Mouse (Mus musculus) CH12.LX (cell line): ENCODE data around the gene AC129217.1. TPM values are rescaled to one million over a fixed set of nuclear protein-coding genes. Genes with fewer than 3 reads are reported as not detected.
A peak's percentile ranks its signal among the peaks of the same experiment; 100 is the strongest.

Experiments
- DNase-seq: peaks from one replicate; pipeline ENCODE4 v3.0.0-alpha.2; 2013; ENCODE audit errors: extremely low read depth
- H3K27ac ChIP-seq: 2 replicates; pipeline ENCODE4 v1.5.1; 2012; ENCODE audit warnings: low read depth, mild to moderate bottlenecking, control low read depth, moderate library complexity; ENCODE audit not compliant: insufficient read depth
- H3K27me3 ChIP-seq: replicated peaks from 2 replicates; pipeline ENCODE3; 2012; ENCODE audit warnings: inconsistent platforms
- H3K36me3 ChIP-seq, 2 experiments: replicated peaks in 1 of 2; 2 replicates each; pipeline versions ENCODE3 to v1.6.1; 2012; ENCODE audit warnings: inconsistent platforms in 1 of 2, low read length in 1 of 2, mild to moderate bottlenecking in 1 of 2, mixed read lengths in 1 of 2, moderate library complexity in 1 of 2; ENCODE audit not compliant: control insufficient read depth in 1 of 2, insufficient read depth in 1 of 2
- H3K4me1 ChIP-seq, 2 experiments: 2 replicates each; pipeline ENCODE4 v1.6.1; 2012; ENCODE audit warnings: inconsistent platforms in 1 of 2, moderate library complexity in 1 of 2; ENCODE audit not compliant: insufficient read depth in 2 of 2, control insufficient read depth in 1 of 2
- H3K4me2 ChIP-seq: 2 replicates; pipeline ENCODE4 v1.6.1; 2012; ENCODE audit warnings: low read depth, mild to moderate bottlenecking, control low read depth; ENCODE audit not compliant: poor library complexity, insufficient read depth, severe bottlenecking
- H3K4me3 ChIP-seq, 3 experiments: fragments of 150-350 bp in 1 of 3; sonication (generic) in 1 of 3; replicated peaks in 1 of 3; 2 replicates each; pipeline versions ENCODE3 to v1.5.1; 2011 to 2012; ENCODE audit warnings: low read depth in 2 of 3, low read length in 2 of 3, mild to moderate bottlenecking in 2 of 3, moderate library complexity in 2 of 3, control low read depth in 1 of 3, improper control_type of control experiment in 1 of 3, inconsistent platforms in 1 of 3, mixed read lengths in 1 of 3; ENCODE audit not compliant: poor library complexity in 1 of 3
- H3K79me2 ChIP-seq: replicated peaks from 2 replicates; pipeline ENCODE4 v1.6.1; 2012; ENCODE audit warnings: mild to moderate bottlenecking, moderate library complexity; ENCODE audit not compliant: control insufficient read depth, poor library complexity, insufficient read depth, severe bottlenecking; ENCODE audit errors: extremely low read depth
- H3K9ac ChIP-seq: 2 replicates; pipeline ENCODE4 v1.6.1; 2012; ENCODE audit warnings: low read depth, mild to moderate bottlenecking, control low read depth, moderate library complexity; ENCODE audit not compliant: insufficient read depth
- H3K9me3 ChIP-seq: replicated peaks from 2 replicates; pipeline ENCODE3; 2012; ENCODE audit warnings: low read length, inconsistent platforms, mixed read lengths
- BHLHE40 ChIP-seq: IDR thresholded peaks from 2 replicates; pipeline ENCODE4 v1.6.1; 2011; ENCODE audit warnings: mild to moderate bottlenecking, low read depth, low read length, improper control_type of control experiment
- CHD1 ChIP-seq: IDR thresholded peaks from 2 replicates; pipeline ENCODE4 v1.6.1; 2012; ENCODE audit warnings: low read depth, low read length, improper control_type of control experiment, inconsistent platforms
- CHD2 ChIP-seq: IDR thresholded peaks from 2 replicates; pipeline ENCODE4 v1.6.1; 2011; ENCODE audit warnings: low read length, improper control_type of control experiment
- E2F4 ChIP-seq: IDR thresholded peaks from 2 replicates; pipeline ENCODE4 v1.6.1; 2011; ENCODE audit warnings: low read depth, low read length, improper control_type of control experiment; ENCODE audit not compliant: insufficient replicate concordance
- ELF1 ChIP-seq: IDR thresholded peaks from 2 replicates; pipeline ENCODE4 v1.6.1; 2014; ENCODE audit warnings: low read depth, mild to moderate bottlenecking, inconsistent platforms, low read length, improper control_type of control experiment
- EP300 ChIP-seq: IDR thresholded peaks from 2 replicates; pipeline ENCODE4 v1.6.1; 2011; ENCODE audit warnings: low read length, improper control_type of control experiment
- ETS1 ChIP-seq: conservative IDR thresholded peaks from 2 replicates; pipeline ENCODE4 v1.6.1; 2012; ENCODE audit warnings: low read depth, mild to moderate bottlenecking, inconsistent platforms, low read length, improper control_type of control experiment, moderate library complexity
- GABPA ChIP-seq: IDR thresholded peaks from 2 replicates; pipeline ENCODE4 v1.6.1; 2012; ENCODE audit warnings: low read depth, low read length, improper control_type of control experiment, inconsistent platforms; ENCODE audit not compliant: insufficient replicate concordance
- JUND ChIP-seq: conservative IDR thresholded peaks from 2 replicates; pipeline ENCODE4 v1.6.1; 2011; ENCODE audit warnings: low read depth, low read length, improper control_type of control experiment
- KAT2A ChIP-seq: IDR thresholded peaks from 2 replicates; pipeline ENCODE4 v1.6.1; 2012; ENCODE audit warnings: low read length, improper control_type of control experiment, inconsistent platforms; ENCODE audit not compliant: insufficient replicate concordance
- MAFK ChIP-seq: IDR thresholded peaks from 2 replicates; pipeline ENCODE4 v1.6.1; 2011; ENCODE audit warnings: low read length, improper control_type of control experiment; ENCODE audit not compliant: insufficient replicate concordance
- MEF2A ChIP-seq: IDR thresholded peaks from 2 replicates; pipeline ENCODE4 v1.6.1; 2014; ENCODE audit warnings: low read depth, mild to moderate bottlenecking, inconsistent platforms, low read length, improper control_type of control experiment, borderline replicate concordance
- MXI1 ChIP-seq: IDR thresholded peaks from 2 replicates; pipeline ENCODE4 v1.6.1; 2011; ENCODE audit warnings: mild to moderate bottlenecking, low read depth, low read length, improper control_type of control experiment
- NRF1 ChIP-seq: IDR thresholded peaks from 2 replicates; pipeline ENCODE4 v1.6.1; 2014; ENCODE audit warnings: low read depth, mild to moderate bottlenecking, inconsistent platforms, low read length, improper control_type of control experiment, moderate library complexity
- POLR2A ChIP-seq: IDR thresholded peaks from 2 replicates; pipeline ENCODE4 v1.6.1; 2011; ENCODE audit warnings: low read depth, mild to moderate bottlenecking, improper control_type of control experiment, low read length
- POLR2AphosphoS2 ChIP-seq: IDR thresholded peaks from 2 replicates; pipeline ENCODE4 v1.6.1; 2011; ENCODE audit warnings: low read depth, low read length, improper control_type of control experiment
- SIN3A ChIP-seq: IDR thresholded peaks from 2 replicates; pipeline ENCODE4 v1.6.1; 2012; ENCODE audit warnings: low read length, improper control_type of control experiment, inconsistent platforms
- TBP ChIP-seq: conservative IDR thresholded peaks from 2 replicates; pipeline ENCODE4 v1.6.1; 2011; ENCODE audit warnings: low read depth, low read length, improper control_type of control experiment
- TCF12 ChIP-seq: IDR thresholded peaks from 2 replicates; pipeline ENCODE4 v1.6.1; 2014; ENCODE audit warnings: low read depth, mild to moderate bottlenecking, inconsistent platforms, low read length, improper control_type of control experiment
- UBTF ChIP-seq: IDR thresholded peaks from 2 replicates; pipeline ENCODE4 v1.6.1; 2012; ENCODE audit warnings: low read depth, mild to moderate bottlenecking, inconsistent platforms, low read length, improper control_type of control experiment, moderate library complexity
- ZC3H11A ChIP-seq: IDR thresholded peaks from 2 replicates; pipeline ENCODE4 v1.6.1; 2012; ENCODE audit warnings: low read depth, mild to moderate bottlenecking, inconsistent platforms, low read length, improper control_type of control experiment
- ZKSCAN1 ChIP-seq: IDR thresholded peaks from 2 replicates; pipeline ENCODE4 v1.6.1; 2012; ENCODE audit warnings: low read depth, inconsistent platforms, low read length, improper control_type of control experiment, borderline replicate concordance
- ZMIZ1 ChIP-seq: IDR thresholded peaks from 2 replicates; pipeline ENCODE4 v1.6.1; 2012; ENCODE audit warnings: low read depth, mild to moderate bottlenecking, inconsistent platforms, low read length, improper control_type of control experiment
- dilution Hi-C: fragments of 300-500 bp; cut with MboI; formaldehyde crosslinking; loops from 2 replicates; pipeline ENCODE4 v1.14.3; 2020; ENCODE audit warnings: low sequenced_read_pairs; ENCODE audit not compliant: extremely low pct_unique_long_range_greater_than_20kb, extremely low pct_ligation_motif_present
- in situ Hi-C: fragments of 300-500 bp; cut with MboI; formaldehyde crosslinking; loops from 3 replicates; pipeline ENCODE4 v1.14.3; 2019; ENCODE audit warnings: low sequenced_read_pairs, low pct_ligation_motif_present, low pct_unique_long_range_greater_than_20kb, mixed read lengths
- polyA plus RNA-seq: library from polyadenylated mRNA; unstranded; fragments of >175 nt; gene quantifications from 2 replicates; pipeline ENCODE4 v1.2.1, GENCODE M21; 2012; ENCODE audit warnings: low read depth; ENCODE audit not compliant: insufficient read length
- total RNA-seq, 2 experiments: library from RNA; depleted of rRNA; stranded (reverse); fragments of 300-350 nt in 1 of 2; fragments of >200 nt in 1 of 2; gene quantifications; 2 replicates each; pipeline ENCODE4 v1.2.3; 2012 to 2014

The AC129217.1 gene
- total and polyA plus RNA-seq, 3 experiments, result 0.25 to 77.4 (median 5.1) TPM

GRCm38 (mm10) chr19:8837251-8837791 lies 7.7 kb downstream of the AC129217.1 start, which contains the start of gene Bscl2 (continued):
- no peak for TF ChIP-seq SIN3A
- TF ChIP-seq UBTF, result peak; percentile 67; the same call in 1 of the 2 replicates
- peak; percentile 80 for TF ChIP-seq POLR2A
- no peak for TF ChIP-seq MAFK
- TF ChIP-seq E2F4, result no peak
- no peak for TF ChIP-seq TBP
- 0 out of 2 replicates have a peak, but pooled peaks have one; percentile 17 for TF ChIP-seq ELF1
- TF ChIP-seq ZMIZ1, result peak; percentile 57; the same call in 1 of the 2 replicates
- peak; percentile 70 for TF ChIP-seq POLR2AphosphoS2
- TF ChIP-seq ETS1, result no peak
- no peak for TF ChIP-seq CHD1
- TF ChIP-seq BHLHE40, result peak; percentile 59
- TF ChIP-seq JUND, result no peak
- TF ChIP-seq ZC3H11A, result peak; percentile 87
- TF ChIP-seq KAT2A, result 0 out of 2 replicates have a peak, but pooled peaks have one; percentile 35

GRCm38 (mm10) chr19:8838041-8838730 lies 8.6 kb downstream of the AC129217.1 start:
- H3K36me3 ChIP-seq, result peaks cover 17 to 53% of the 10 kb centered on the region in 2 experiments
- peak overlapping the region; percentile 92 for H3K27ac ChIP-seq
- H3K4me3 ChIP-seq, result peak overlapping the region; percentile 56 to 65 (median 62)

More at GRCm38 (mm10) chr19:8838041-8838730, 8.6 kb downstream of the AC129217.1 start:
- dilution Hi-C loops, result no loop called here
- in situ Hi-C loops, result loop anchor here (25.0 kb wide), 1 partner anchor 1024 kb away; no protein-coding TSS in a partner anchor
- no peaks in the 10 kb centered on the region for H3K27me3 ChIP-seq
- DNase-seq, result no peak
- H3K79me2 ChIP-seq, result peaks cover 20% of the 10 kb centered on the region
- TF ChIP-seq MEF2A (no peak), CHD1 (no peak), ETS1 (no peak), MAFK (no peak), POLR2AphosphoS2 (no peak; the same call in 1 of the 2 replicates), MXI1 (no peak), ELF1 (no peak), SIN3A (no peak), CHD2 (no peak), KAT2A (no peak), TCF12 (no peak), ZC3H11A (no peak), ZKSCAN1 (no peak), EP300 (no peak), JUND (no peak), UBTF (no peak), BHLHE40 (no peak), GABPA (no peak), NRF1 (no peak), E2F4 (no peak)
- peak overlapping the region; percentile 96 for H3K4me2 ChIP-seq
- H3K9me3 ChIP-seq, result no peaks in the 10 kb centered on the region
- H3K4me1 ChIP-seq, result peaks cover 11 to 45% of the 10 kb centered on the region in 2 experiments
- H3K9ac ChIP-seq, result peak overlapping the region; percentile 75
